Mouse (Mus musculus): Measurements from ENCODE around the gene Nectin2. TPM values are rescaled to one million over a fixed set of nuclear protein-coding genes. Genes with fewer than 3 reads are reported as not detected.
A peak's percentile ranks its signal among the peaks of the same experiment; 100 is the strongest.

Nectin2 gene
- polyA plus RNA-seq, 1 experiment = 4.7 TPM

DNA sequence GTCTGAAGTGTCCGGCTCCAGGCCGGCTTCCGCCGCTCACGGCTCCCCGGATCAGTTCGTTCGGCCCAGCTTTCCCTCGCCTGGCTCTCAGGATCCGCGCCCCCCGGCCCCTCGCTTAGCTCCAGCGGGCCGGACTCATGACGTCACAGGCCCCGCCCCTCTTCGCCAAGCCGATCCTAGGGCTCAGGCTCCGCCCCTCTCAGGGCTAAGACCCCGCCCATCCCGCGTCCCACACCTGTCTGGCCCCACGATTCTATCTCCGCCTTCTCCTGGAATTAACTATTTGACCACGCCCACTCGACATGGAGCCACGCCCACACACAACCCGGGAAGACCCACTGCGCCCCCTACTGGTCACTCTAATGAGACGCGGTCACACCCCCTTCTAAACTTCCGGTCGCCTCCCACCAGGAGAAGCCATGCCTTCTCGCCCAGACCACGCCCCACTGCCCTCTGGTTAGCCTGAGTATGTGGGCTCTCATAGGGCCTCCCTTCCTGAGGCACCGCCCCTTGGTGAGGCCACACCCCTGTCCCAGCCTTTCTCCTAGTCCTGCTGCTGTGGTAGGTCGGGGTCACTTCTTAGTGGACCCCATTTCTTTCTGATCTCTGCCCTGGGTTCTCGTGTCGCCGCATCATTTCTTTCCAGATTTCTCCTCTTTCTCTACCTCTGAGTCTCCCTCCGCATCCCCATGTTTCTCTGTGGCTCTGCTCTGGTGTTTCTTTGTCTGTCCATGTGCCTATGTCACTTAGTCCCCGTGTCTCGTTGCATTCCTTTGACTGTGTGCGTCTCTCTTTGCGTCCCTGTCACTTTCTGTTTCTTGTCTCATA is 680 bp downstream of the Nectin2 start:
- Histone ChIP-seq H3K27ac (ENCODE audit: control insufficient read depth, insufficient read depth, low read depth, low read length, poor library complexity) (no peak overlapping the region), H3K4me1 (ENCODE audit: control insufficient read depth, insufficient read depth, low read length) (no peaks in the 10 kb centered on the region), H3K4me3 (replicated peaks; ENCODE audit: control insufficient read depth, low read depth, low read length) (peak overlapping the region; percentile 33)
- WGBS = under 1% methylated on average over 46 of the region's 46 CpGs
- TF ChIP-seq CTCF (IDR thresholded peaks at IDR 0.05; ENCODE audit: control insufficient read depth, insufficient read depth, low read length) (peak; percentile 55), POLR2A (IDR thresholded peaks at IDR 0.05; ENCODE audit: borderline replicate concordance, control insufficient read depth, low read depth, low read length) (no peak; the same call in 1 of the 2 replicates)

DNA sequence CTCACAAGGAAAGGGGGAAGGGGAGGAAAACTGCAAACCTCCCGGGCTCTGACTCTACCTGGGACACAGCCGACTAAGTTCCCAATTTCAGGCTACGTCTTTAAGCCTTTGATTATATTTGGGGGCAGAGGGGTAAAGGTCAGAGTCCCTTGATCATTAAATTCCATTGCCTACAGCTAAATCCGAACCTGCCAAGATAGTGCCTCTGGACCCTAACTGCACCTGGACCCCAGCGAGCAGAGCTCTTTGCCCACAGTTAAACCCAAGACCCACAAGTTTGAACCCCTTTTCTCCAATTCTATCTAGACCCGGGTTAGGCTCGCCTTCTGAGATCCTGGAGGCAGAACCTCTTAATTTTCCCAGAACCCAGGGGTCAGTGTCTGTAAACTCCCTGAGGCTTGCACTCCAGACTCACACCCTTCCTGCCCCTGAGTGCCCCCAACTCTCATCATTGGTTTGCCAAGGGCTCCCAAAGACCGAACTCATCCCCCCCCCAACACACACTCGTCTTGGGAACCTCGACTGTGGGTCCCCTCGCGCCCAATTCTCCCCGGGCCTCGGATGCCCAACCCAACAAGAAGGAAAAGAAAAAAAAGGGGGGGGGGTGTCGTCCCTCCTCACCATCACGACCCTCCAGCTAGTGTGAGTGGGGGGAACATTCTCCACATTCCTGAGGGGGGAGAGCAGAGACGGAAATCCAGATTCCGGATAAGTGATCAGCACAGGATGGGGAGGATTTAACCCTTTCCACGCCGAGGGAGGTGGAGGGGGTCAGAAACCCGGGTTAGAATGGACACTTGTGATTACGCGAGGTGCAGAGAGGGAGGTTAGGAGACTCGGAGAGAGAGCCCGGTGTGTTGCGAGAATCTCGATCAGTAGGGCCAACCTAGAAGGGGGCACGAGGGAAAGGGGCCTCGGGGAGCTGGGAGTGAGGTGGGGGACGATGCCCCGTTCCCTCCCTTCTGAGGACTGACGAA is 1.8 kb downstream of the Nectin2 start:
- no peak for TF ChIP-seq CTCF (IDR thresholded peaks at IDR 0.05; ENCODE audit: control insufficient read depth, insufficient read depth, low read length)
- TF ChIP-seq POLR2A (IDR thresholded peaks at IDR 0.05; ENCODE audit: borderline replicate concordance, control insufficient read depth, low read depth, low read length) = no peak
- no peaks in the 10 kb centered on the region for H3K4me1 ChIP-seq (ENCODE audit: control insufficient read depth, insufficient read depth, low read length)

GRCm38 (mm10) chr7:19747420-19748218 is 2.7 kb downstream of the Nectin2 start:
- no peaks in the 10 kb centered on the region for H3K4me1 ChIP-seq (ENCODE audit: control insufficient read depth, insufficient read depth, low read length)
- no peak overlapping the region for H3K27ac ChIP-seq (ENCODE audit: control insufficient read depth, insufficient read depth, low read depth, low read length, poor library complexity)
- no peak overlapping the region for H3K4me3 ChIP-seq (replicated peaks; ENCODE audit: control insufficient read depth, low read depth, low read length)
- TF ChIP-seq CTCF (IDR thresholded peaks at IDR 0.05; ENCODE audit: control insufficient read depth, insufficient read depth, low read length) (no peak), POLR2A (IDR thresholded peaks at IDR 0.05; ENCODE audit: borderline replicate concordance, control insufficient read depth, low read depth, low read length) (no peak)
- 39% methylated on average over 25 of the region's 25 CpGs for WGBS

More for the DNA sequence above, 1.8 kb downstream of the Nectin2 start:
- Histone ChIP-seq H3K27ac (ENCODE audit: control insufficient read depth, insufficient read depth, low read depth, low read length, poor library complexity) (no peak overlapping the region), H3K4me3 (replicated peaks; ENCODE audit: control insufficient read depth, low read depth, low read length) (peak overlapping the region; percentile 28)
- WGBS = 8% methylated on average over 32 of the region's 32 CpGs

- H3K4me1 ChIP-seq (ENCODE audit: control insufficient read depth, insufficient read depth, low read length) = no peaks in the 10 kb centered on the region
- TF ChIP-seq POLR2A (IDR thresholded peaks at IDR 0.05; ENCODE audit: borderline replicate concordance, control insufficient read depth, low read depth, low read length) (no peak), CTCF (IDR thresholded peaks at IDR 0.05; ENCODE audit: control insufficient read depth, insufficient read depth, low read length) (no peak)
- H3K4me3 ChIP-seq (replicated peaks; ENCODE audit: control insufficient read depth, low read depth, low read length) = no peak overlapping the region
- no peak overlapping the region for H3K27ac ChIP-seq (ENCODE audit: control insufficient read depth, insufficient read depth, low read depth, low read length, poor library complexity)
- 45% methylated on average over 6 of the region's 6 CpGs for WGBS
Measured at GRCm38 (mm10) chr7:19746426-19747201, 3.7 kb downstream of the Nectin2 start.

- Histone ChIP-seq H3K4me3 (replicated peaks; ENCODE audit: control insufficient read depth, low read depth, low read length) (no peak overlapping the region), H3K27ac (ENCODE audit: control insufficient read depth, insufficient read depth, low read depth, low read length, poor library complexity) (no peak overlapping the region), H3K4me1 (ENCODE audit: control insufficient read depth, insufficient read depth, low read length) (no peaks in the 10 kb centered on the region)
- TF ChIP-seq POLR2A (IDR thresholded peaks at IDR 0.05; ENCODE audit: borderline replicate concordance, control insufficient read depth, low read depth, low read length) = no peak
- 87% methylated on average over 9 of the region's 10 CpGs for WGBS
Measured at GRCm38 (mm10) chr7:19745971-19746370, 4.3 kb downstream of the Nectin2 start.

DNA sequence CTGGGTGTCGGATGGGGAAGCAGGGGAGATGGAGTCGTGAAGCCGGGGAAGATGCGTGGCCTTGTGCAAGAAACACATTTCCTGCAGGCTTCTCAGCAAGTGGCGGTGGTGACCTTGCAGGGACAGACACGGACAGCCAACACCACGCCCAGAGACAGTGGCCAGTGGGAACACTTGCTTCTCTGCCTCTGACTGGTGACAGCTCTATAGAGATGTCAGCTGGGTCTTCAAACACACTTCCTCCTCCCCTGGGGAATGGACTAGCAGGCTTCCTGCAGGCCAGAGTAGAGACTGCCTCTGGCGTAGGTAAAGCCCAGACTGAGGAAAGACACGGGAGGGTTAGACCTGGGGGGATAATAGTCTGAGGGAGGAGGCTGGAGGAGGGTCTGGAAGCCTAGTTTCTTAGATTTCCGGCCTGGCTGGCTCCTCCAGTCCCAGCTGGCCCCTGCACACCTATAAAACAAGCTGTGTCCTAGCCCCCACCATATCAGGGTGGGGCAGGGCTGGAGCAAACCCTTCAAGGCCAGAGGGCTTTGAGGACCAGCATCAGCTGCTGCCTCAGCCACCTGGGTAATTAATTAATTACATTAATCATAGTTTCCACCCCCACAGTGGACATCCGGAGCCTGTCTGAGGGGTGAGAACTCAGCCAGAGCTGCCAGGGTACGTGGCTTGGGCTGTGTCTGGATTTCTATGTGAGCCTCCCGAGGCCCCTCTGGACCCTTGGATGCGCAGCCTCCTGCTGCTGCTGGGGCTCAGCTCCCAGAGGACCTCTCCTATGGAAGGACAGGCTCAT is 5.5 kb downstream of the Nectin2 start:
- WGBS = 35% methylated on average over 14 of the region's 14 CpGs
- no peak overlapping the region for H3K4me3 ChIP-seq (replicated peaks; ENCODE audit: control insufficient read depth, low read depth, low read length)
- TF ChIP-seq POLR2A (IDR thresholded peaks at IDR 0.05; ENCODE audit: borderline replicate concordance, control insufficient read depth, low read depth, low read length) (no peak), CTCF (IDR thresholded peaks at IDR 0.05; ENCODE audit: control insufficient read depth, insufficient read depth, low read length) (no peak)
- H3K27ac ChIP-seq (ENCODE audit: control insufficient read depth, insufficient read depth, low read depth, low read length, poor library complexity) = no peak overlapping the region
- H3K4me1 ChIP-seq (ENCODE audit: control insufficient read depth, insufficient read depth, low read length) = no peaks in the 10 kb centered on the region
